Mouse (Mus musculus) thymus, adult 2 months (tissue): ENCODE data around the gene 5830473C10Rik.

Source experiments
- CTCF ChIP-seq: fragments of 200-500 bp; IDR thresholded peaks from 2 replicates; pipeline ENCODE4 v1.5.1; 2012; ENCODE audit warnings: mild to moderate bottlenecking, control low read depth, low read length, moderate library complexity, borderline replicate concordance; ENCODE audit not compliant: control insufficient read depth, poor library complexity, insufficient read depth; ENCODE audit errors: extremely low read depth
- POLR2A ChIP-seq: fragments of 200-500 bp; IDR thresholded peaks from 2 replicates; pipeline ENCODE4 v1.6.1; 2012; ENCODE audit warnings: mild to moderate bottlenecking, low read length, control low read depth, moderate library complexity; ENCODE audit not compliant: control insufficient read depth, poor library complexity, insufficient read depth; ENCODE audit errors: extremely low read depth

DNA sequence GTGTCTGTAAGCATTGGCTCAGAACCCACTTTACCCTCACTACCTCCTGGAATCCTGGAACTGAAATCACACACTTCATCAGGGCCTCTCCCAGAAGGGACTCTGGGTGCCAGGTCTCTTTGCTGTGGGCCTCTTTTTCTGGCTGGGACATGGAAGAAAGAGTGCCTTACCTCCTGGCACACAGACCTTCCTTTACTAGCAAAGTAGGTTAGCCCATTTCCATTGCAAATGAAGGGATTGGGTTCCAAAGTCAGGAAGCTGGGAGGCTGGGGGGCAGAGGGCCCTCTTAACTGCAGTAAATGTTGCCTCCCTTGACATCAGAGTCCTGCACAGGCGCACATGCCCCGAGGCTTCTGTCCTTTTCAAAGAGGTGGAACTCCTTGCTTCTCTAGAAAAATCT is 62.3 kb downstream of the 5830473C10Rik start:
- TF ChIP-seq CTCF (no peak), POLR2A (no peak)
